ENCODE assay signal across 8 mouse cellular contexts in genomic region chr17:35029691-35030532, GRCm38 (mm10). TPM values are rescaled to one million over a fixed set of nuclear protein-coding genes. Genes with fewer than 3 reads are reported as not detected.
DNase-seq lines count a peak whose midpoint lies in the region; ATAC-seq and TF ChIP-seq lines count a peak whose summit lies in the region.

No protein-coding gene starts in this region.

- H3K36me3 ChIP-seq in heart, embryonic 13.5 days = no peaks in the 10 kb centered on the region
- no peaks in the 10 kb centered on the region for H3K36me3 ChIP-seq in hindbrain, embryonic 15.5 days

- H3K27ac ChIP-seq in heart, embryonic 13.5 days (replicated peaks) = no peak overlapping the region
- H3K27ac ChIP-seq in bone marrow, adult 2 months (ENCODE audit: control insufficient read depth, insufficient read depth, low read depth, low read length, poor library complexity) = peak overlapping the region; percentile 43
- H3K27ac ChIP-seq in hindbrain, embryonic 15.5 days (replicated peaks) = no peak overlapping the region

- WGBS in heart, embryonic 13.5 days = 40% methylated on average over 19 of the region's 19 CpGs
- WGBS in bone marrow, adult 2 months = 8% methylated on average over 19 of the region's 19 CpGs
- WGBS in hindbrain, embryonic 15.5 days = 24% methylated on average over 19 of the region's 19 CpGs

- H3K9me3 ChIP-seq in heart, embryonic 13.5 days = no peaks in the 10 kb centered on the region
- H3K9me3 ChIP-seq in hindbrain, embryonic 15.5 days = no peaks in the 10 kb centered on the region

- DNase-seq in heart, postnatal 4 days = no peak
- DNase-seq in thymus, postnatal 0 days (ENCODE audit: low spot score) = peak; percentile 67
- no peak for DNase-seq in ovary, postnatal 36 days (ENCODE audit: low spot score)

- no peak for ATAC-seq in heart, embryonic 13.5 days (ENCODE audit: extremely low read depth, insufficient number of reproducible peaks, low FRiP score, low TSS enrichment)
- ATAC-seq in hindbrain, embryonic 15.5 days (ENCODE audit: low FRiP score, low read depth) = peak; percentile 57; the same call in 1 of the 2 replicates
- ATAC-seq in megakaryocyte-erythroid progenitor cell, adult 5-6 weeks (replicated peaks; ENCODE audit: low FRiP score, low TSS enrichment, poor library complexity, severe bottlenecking) = 0 out of 2 replicates have a peak, but pooled peaks have one; percentile 23
- ATAC-seq in cerebellum, adult (ENCODE audit: insufficient number of reproducible peaks, low FRiP score, low TSS enrichment) = no peak

- 0 out of 2 replicates have a peak, but pooled peaks cover 4% of the 10 kb centered on the region for H3K27me3 ChIP-seq in heart, embryonic 13.5 days (replicated peaks)
- H3K27me3 ChIP-seq in hindbrain, embryonic 15.5 days = no peaks in the 10 kb centered on the region

- H3K9ac ChIP-seq in heart, embryonic 13.5 days = 0 out of 2 replicates have a peak overlapping the region, but pooled peaks have one; percentile 28
- 0 out of 2 replicates have a peak overlapping the region, but pooled peaks have one; percentile 1 for H3K9ac ChIP-seq in hindbrain, embryonic 15.5 days

- H3K4me3 ChIP-seq in heart, embryonic 13.5 days = no peak overlapping the region
- H3K4me3 ChIP-seq in bone marrow, adult 2 months (replicated peaks; ENCODE audit: control insufficient read depth, low read depth, low read length) = peak overlapping the region; percentile 3
- H3K4me3 ChIP-seq in hindbrain, embryonic 15.5 days = peak overlapping the region; percentile 17

- peak; percentile 76 for TF ChIP-seq CTCF in bone marrow, adult 2 months (IDR thresholded peaks at IDR 0.05; ENCODE audit: control insufficient read depth, insufficient read depth, low read length)

- peaks cover 39% of the 10 kb centered on the region for H3K4me1 ChIP-seq in heart, embryonic 13.5 days
- H3K4me1 ChIP-seq in bone marrow, adult 2 months (ENCODE audit: control insufficient read depth, insufficient read depth, low read length) = peaks cover 7% of the 10 kb centered on the region
- H3K4me1 ChIP-seq in hindbrain, embryonic 15.5 days (replicated peaks) = peaks cover 10% of the 10 kb centered on the region

- TF ChIP-seq POLR2A in bone marrow, adult 2 months (IDR thresholded peaks at IDR 0.05; ENCODE audit: borderline replicate concordance, control insufficient read depth, low read depth, low read length) = 0 out of 2 replicates have a peak, but pooled peaks have one; percentile 45

- 0 out of 2 replicates have a peak overlapping the region, but pooled peaks have one; percentile 11 for H3K4me2 ChIP-seq in heart, embryonic 13.5 days
- peak overlapping the region; percentile 47 for H3K4me2 ChIP-seq in hindbrain, embryonic 15.5 days

RNA-seq across cellular contexts. Expression of gene Sapcd1, which starts 2.1 kb away (rescaled TPM):
- 3.2 and 4.2 TPM in 2 replicates for polyA plus RNA-seq in heart, embryonic 13.5 days (2015; fragmentation: Nextera tagmentation; extraction: Ambion mirVana)
- total RNA-seq in heart, postnatal 4 days (2021) = 1 to 10 TPM in 1 of 2 experiments, under 1 TPM in 1; 0.74 to 1.3 TPM
- 18.9 and 31.7 TPM in 2 replicates for polyA plus RNA-seq in bone marrow, adult 2 months (2011; ENCODE audit: insufficient read depth, insufficient read length, low replicate concordance, missing spikeins)
- 1.6 and 2.3 TPM in 2 replicates for polyA plus RNA-seq in hindbrain, embryonic 15.5 days (2015; fragmentation: Nextera tagmentation; extraction: Ambion mirVana)
- total RNA-seq in megakaryocyte-erythroid progenitor cell, adult 5-6 weeks (2014; fragmentation: Nextera tagmentation) = 9.4 and 14.7 TPM in 2 replicates
- total RNA-seq in megakaryocyte-erythroid progenitor cell, adult 5-6 weeks (2017) = 4.2 TPM in 1 of 2 replicates, not detected in the other
- 18.2 and 22.5 TPM in 2 replicates for polyA plus RNA-seq in thymus, postnatal 0 days (2015; fragmentation: Nextera tagmentation; extraction: Ambion mirVana)

RNA-seq across cellular contexts. Expression of gene Vwa7, which starts 13.5 kb away (rescaled TPM):
- 0.45 and 0.52 TPM in 2 replicates for polyA plus RNA-seq in heart, embryonic 13.5 days (2015; fragmentation: Nextera tagmentation; extraction: Ambion mirVana)
- total RNA-seq in heart, postnatal 4 days (2021) = 1 to 10 TPM; 1.6 to 1.8 TPM
- polyA plus RNA-seq in bone marrow, adult 2 months (2011; ENCODE audit: insufficient read depth, insufficient read length, low replicate concordance, missing spikeins) = 0.77 and 1.2 TPM in 2 replicates
- 0.14 TPM in 2 replicates for polyA plus RNA-seq in hindbrain, embryonic 15.5 days (2015; fragmentation: Nextera tagmentation; extraction: Ambion mirVana)
- total RNA-seq in megakaryocyte-erythroid progenitor cell, adult 5-6 weeks (2014; fragmentation: Nextera tagmentation) = 0.31 and 0.54 TPM in 2 replicates
- total RNA-seq in megakaryocyte-erythroid progenitor cell, adult 5-6 weeks (2017) = 0.15 and 0.19 TPM in 2 replicates
- 0.26 and 0.36 TPM in 2 replicates for polyA plus RNA-seq in thymus, postnatal 0 days (2015; fragmentation: Nextera tagmentation; extraction: Ambion mirVana)

RNA-seq across cellular contexts. Expression of gene Msh5, which starts 16.6 kb away (rescaled TPM):
- polyA plus RNA-seq in heart, embryonic 13.5 days (2015; fragmentation: Nextera tagmentation; extraction: Ambion mirVana) = 4.0 and 4.1 TPM in 2 replicates
- total RNA-seq in heart, postnatal 4 days (2021) = 1 to 10 TPM; 4.0 to 6.5 TPM
- polyA plus RNA-seq in bone marrow, adult 2 months (2011; ENCODE audit: insufficient read depth, insufficient read length, low replicate concordance, missing spikeins) = 12.1 and 17.2 TPM in 2 replicates
- 1.6 and 3.4 TPM in 2 replicates for polyA plus RNA-seq in hindbrain, embryonic 15.5 days (2015; fragmentation: Nextera tagmentation; extraction: Ambion mirVana)
- 10.0 and 10.6 TPM in 2 replicates for total RNA-seq in megakaryocyte-erythroid progenitor cell, adult 5-6 weeks (2014; fragmentation: Nextera tagmentation)
- total RNA-seq in megakaryocyte-erythroid progenitor cell, adult 5-6 weeks (2017) = 2.4 and 3.1 TPM in 2 replicates
- 8.9 and 13.5 TPM in 2 replicates for polyA plus RNA-seq in thymus, postnatal 0 days (2015; fragmentation: Nextera tagmentation; extraction: Ambion mirVana)

RNA-seq across cellular contexts. Expression of gene Clic1, which starts 19.9 kb away (rescaled TPM):
- 351 and 389 TPM in 2 replicates for polyA plus RNA-seq in heart, embryonic 13.5 days (2015; fragmentation: Nextera tagmentation; extraction: Ambion mirVana)
- total RNA-seq in heart, postnatal 4 days (2021) = 100 to 1,000 TPM; 166 to 167 TPM
- polyA plus RNA-seq in bone marrow, adult 2 months (2011; ENCODE audit: insufficient read depth, insufficient read length, low replicate concordance, missing spikeins) = 76.2 and 141 TPM in 2 replicates
- polyA plus RNA-seq in hindbrain, embryonic 15.5 days (2015; fragmentation: Nextera tagmentation; extraction: Ambion mirVana) = 87.4 TPM in 2 replicates
- total RNA-seq in megakaryocyte-erythroid progenitor cell, adult 5-6 weeks (2014; fragmentation: Nextera tagmentation) = 126 and 137 TPM in 2 replicates
- total RNA-seq in megakaryocyte-erythroid progenitor cell, adult 5-6 weeks (2017) = 137 and 183 TPM in 2 replicates
- 501 and 524 TPM in 2 replicates for polyA plus RNA-seq in thymus, postnatal 0 days (2015; fragmentation: Nextera tagmentation; extraction: Ambion mirVana)

RNA-seq across cellular contexts. Expression of gene Ddah2, which starts 28.9 kb away (rescaled TPM):
- 194 and 207 TPM in 2 replicates for polyA plus RNA-seq in heart, embryonic 13.5 days (2015; fragmentation: Nextera tagmentation; extraction: Ambion mirVana)
- 100 to 1,000 TPM; 104 to 106 TPM for total RNA-seq in heart, postnatal 4 days (2021)
- 12.5 and 15.2 TPM in 2 replicates for polyA plus RNA-seq in bone marrow, adult 2 months (2011; ENCODE audit: insufficient read depth, insufficient read length, low replicate concordance, missing spikeins)
- 349 and 367 TPM in 2 replicates for polyA plus RNA-seq in hindbrain, embryonic 15.5 days (2015; fragmentation: Nextera tagmentation; extraction: Ambion mirVana)
- total RNA-seq in megakaryocyte-erythroid progenitor cell, adult 5-6 weeks (2014; fragmentation: Nextera tagmentation) = 2.7 and 7.6 TPM in 2 replicates
- total RNA-seq in megakaryocyte-erythroid progenitor cell, adult 5-6 weeks (2017) = 4.6 and 21.4 TPM in 2 replicates
- 51.6 and 57.5 TPM in 2 replicates for polyA plus RNA-seq in thymus, postnatal 0 days (2015; fragmentation: Nextera tagmentation; extraction: Ambion mirVana)

Comparison
In these comparisons a context has a peak if more than half of its experiments do, and no peak if none do; other contexts are left out.
1. ATAC-seq: peak in hindbrain, embryonic 15.5 days (single experiment) and megakaryocyte-erythroid progenitor cell, adult 5-6 weeks (single experiment); none in heart, embryonic 13.5 days (single experiment) and cerebellum, adult (single experiment).